Mouse (Mus musculus): Measurements from ENCODE around the gene Vamp2.

Gene Vamp2

GRCm38 (mm10) chr11:69088103-69088855 lies at the start of gene Vamp2:
Gene Vamp2, plus strand, starts transcription at chr11:69088490.
- peak; percentile 80 for DNase-seq (ENCODE audit: low spot score)

- DNase-seq (ENCODE audit: low spot score), result peak; percentile 81
Observed at GRCm38 (mm10) chr11:69045531-69046394, 42.5 kb upstream of the Vamp2 start, which contains the start of gene Aurkb. Gene Aurkb, plus strand, starts transcription at chr11:69045647.

GRCm38 (mm10) chr11:69046395-69046774 lies 41.9 kb upstream of the Vamp2 start:
- DNase-seq (ENCODE audit: low spot score), result no peak

- no peak for DNase-seq (ENCODE audit: low spot score)
Observed at GRCm38 (mm10) chr11:69047592-69047991, 40.7 kb upstream of the Vamp2 start.

GRCm38 (mm10) chr11:69048151-69048550 lies 40.1 kb upstream of the Vamp2 start:
- DNase-seq (ENCODE audit: low spot score), result no peak

- DNase-seq (ENCODE audit: low spot score), result no peak
Observed at GRCm38 (mm10) chr11:69050748-69051147, 37.5 kb upstream of the Vamp2 start.

- DNase-seq (ENCODE audit: low spot score), result no peak
Observed at GRCm38 (mm10) chr11:69051771-69052170, 36.5 kb upstream of the Vamp2 start.

- no peak for DNase-seq (ENCODE audit: low spot score)
Observed at GRCm38 (mm10) chr11:69052824-69053421, 35.4 kb upstream of the Vamp2 start.

- no peak for DNase-seq (ENCODE audit: low spot score)
Observed at GRCm38 (mm10) chr11:69053848-69054247, 34.4 kb upstream of the Vamp2 start.

GRCm38 (mm10) chr11:69058265-69058664 lies 30.0 kb upstream of the Vamp2 start:
- DNase-seq (ENCODE audit: low spot score), result no peak

GRCm38 (mm10) chr11:69058729-69059356 lies 29.4 kb upstream of the Vamp2 start:
- no peak for DNase-seq (ENCODE audit: low spot score)

- peak; percentile 87 for DNase-seq (ENCODE audit: low spot score)
Observed at GRCm38 (mm10) chr11:69059357-69059974, 28.8 kb upstream of the Vamp2 start, which contains the start of gene Borcs6. Gene Borcs6, plus strand, starts transcription at chr11:69059717.

- DNase-seq (ENCODE audit: low spot score), result no peak
Observed at GRCm38 (mm10) chr11:69059975-69060411, 28.3 kb upstream of the Vamp2 start.

GRCm38 (mm10) chr11:69060448-69061254 lies 27.6 kb upstream of the Vamp2 start:
- no peak for DNase-seq (ENCODE audit: low spot score)

- DNase-seq (ENCODE audit: low spot score), result no peak
Observed at GRCm38 (mm10) chr11:69061255-69061912, 26.9 kb upstream of the Vamp2 start.

- peak; percentile 74 for DNase-seq (ENCODE audit: low spot score)
Observed at GRCm38 (mm10) chr11:69062194-69062760, 26.0 kb upstream of the Vamp2 start.

GRCm38 (mm10) chr11:69062761-69063224 lies 25.5 kb upstream of the Vamp2 start:
- peak; percentile 94 for DNase-seq (ENCODE audit: low spot score)

- DNase-seq (ENCODE audit: low spot score), result peak; percentile 58
Observed at GRCm38 (mm10) chr11:69063413-69064201, 24.7 kb upstream of the Vamp2 start.
